Mouse (Mus musculus): ENCODE measurements around the gene Mtrex.

The Mtrex gene

DNA sequence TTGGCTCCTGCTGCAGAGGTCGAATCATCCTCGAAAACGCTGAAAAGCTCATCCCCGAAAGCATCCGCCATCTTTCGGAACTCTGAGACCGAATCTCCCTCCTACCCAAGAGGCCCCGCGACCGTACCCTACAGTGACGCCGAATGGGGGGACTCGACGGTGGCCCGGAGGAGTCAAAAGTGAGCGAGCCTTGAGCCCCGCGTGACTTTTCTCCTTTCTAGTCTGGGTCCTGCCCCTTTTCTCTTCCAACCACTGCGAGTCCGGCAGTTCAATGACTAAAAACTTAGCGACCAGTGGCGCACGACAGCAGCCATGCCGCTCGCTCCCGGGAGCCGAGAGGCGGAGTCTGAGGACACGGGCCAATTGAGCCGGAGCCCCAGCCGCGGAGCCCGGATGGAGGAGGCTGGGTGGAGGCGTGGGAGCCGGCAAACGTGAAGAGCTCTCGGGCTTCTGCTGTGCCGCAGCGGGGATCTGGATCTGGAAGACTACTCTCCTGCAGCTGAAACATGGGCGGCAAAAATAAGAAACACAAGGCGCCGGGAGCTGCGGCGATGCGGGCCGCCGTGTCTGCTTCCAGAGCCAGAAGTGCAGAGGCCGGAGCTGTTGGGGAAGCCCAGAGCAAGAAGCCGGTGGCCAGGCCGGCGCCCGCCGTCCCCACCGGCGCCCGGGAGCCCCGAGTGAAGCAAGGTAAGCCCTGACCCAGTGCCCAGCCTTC, at the start of gene Mtrex, which contains the start of gene Dhx29:
Gene Mtrex, minus strand, starts transcription at position 112 of the 715 bp plus-strand sequence.
Gene Dhx29, plus strand, starts transcription at position 168 of the 715 bp plus-strand sequence.
- in situ Hi-C loops (cut with MboI, MseI), result no loop called here

DNA sequence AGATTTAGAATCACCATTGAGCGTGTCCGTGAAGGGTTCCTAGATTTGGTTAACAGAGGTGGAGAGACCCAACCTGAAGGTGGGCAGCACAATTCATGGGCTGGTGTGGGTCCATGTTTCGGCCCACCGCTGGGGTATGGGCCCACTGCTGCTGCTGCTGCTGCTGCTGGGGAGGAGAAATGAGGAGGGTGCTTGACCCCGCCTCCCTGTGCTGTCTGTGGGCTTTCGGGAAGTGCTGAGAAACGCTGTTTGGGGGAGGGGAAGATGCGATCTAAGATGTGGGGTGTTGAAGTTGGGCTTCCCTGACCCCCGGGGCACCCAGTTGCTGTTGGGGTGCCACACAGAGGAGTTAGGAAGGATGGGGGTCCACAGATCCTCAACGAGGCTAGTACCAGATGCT, 49.5 kb upstream of the Mtrex start:
- in situ Hi-C loops (cut with MboI, MseI), result no loop called here

DNA sequence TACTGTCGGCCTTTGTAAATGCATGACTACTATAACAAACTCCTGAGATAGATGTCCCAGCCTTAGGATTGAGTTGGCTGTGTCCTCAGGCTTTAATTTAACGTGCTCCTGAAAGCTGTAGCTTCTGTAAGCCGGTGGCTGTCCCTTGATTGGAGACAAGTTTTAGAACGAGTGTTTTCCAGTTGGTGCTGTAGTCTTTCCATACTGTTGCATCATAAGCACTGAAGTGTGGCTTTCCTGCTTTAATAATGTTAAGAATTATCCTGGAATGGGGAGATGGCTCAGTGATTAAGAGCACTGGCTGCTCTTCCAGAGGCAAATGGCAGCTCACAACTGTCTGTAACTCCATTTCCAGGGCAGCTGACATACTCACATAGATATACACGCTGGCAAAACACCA, 40.1 kb upstream of the Mtrex start:
- in situ Hi-C loops (cut with MboI, MseI), result no loop called here

DNA sequence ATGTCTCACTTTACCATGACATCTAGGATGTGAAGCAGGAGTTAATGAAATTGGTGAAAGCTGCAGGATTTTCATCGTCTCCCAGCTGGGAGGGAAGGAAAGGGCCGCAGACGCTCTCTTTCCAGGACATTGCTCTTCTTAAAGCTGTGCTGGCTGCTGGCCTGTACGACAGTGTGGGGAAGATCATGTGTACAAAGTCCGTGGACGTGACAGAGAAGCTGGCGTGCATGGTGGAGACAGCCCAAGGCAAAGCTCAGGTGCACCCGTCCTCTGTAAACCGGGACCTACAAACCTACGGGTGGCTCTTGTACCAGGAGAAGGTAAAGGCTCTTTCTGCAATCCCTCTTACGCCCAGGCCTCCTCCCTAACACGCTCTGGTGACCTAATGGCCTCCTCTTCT, 37.2 kb upstream of the Mtrex start:
- in situ Hi-C loops (cut with MboI, MseI), result no loop called here

DNA sequence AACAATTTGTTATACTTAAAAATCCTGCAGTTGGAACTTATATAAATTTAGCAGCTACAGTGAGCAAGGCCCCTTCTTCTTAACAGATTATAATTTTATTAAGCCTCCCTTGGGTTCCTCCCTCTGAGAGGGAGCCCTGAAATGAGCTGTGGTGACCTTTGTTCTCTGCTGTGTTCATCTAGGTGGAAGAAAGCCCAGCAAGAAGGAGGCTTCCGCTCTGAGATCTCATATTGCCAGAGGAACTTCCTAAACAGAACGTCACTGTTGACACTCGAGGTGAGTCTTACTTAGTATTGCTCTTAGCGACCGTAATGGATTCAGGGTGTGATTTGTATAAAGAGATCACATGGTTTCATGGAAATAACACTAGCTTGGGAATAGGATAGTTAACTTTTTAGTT, 35.9 kb upstream of the Mtrex start:
- in situ Hi-C loops (cut with MboI, MseI), result no loop called here

DNA sequence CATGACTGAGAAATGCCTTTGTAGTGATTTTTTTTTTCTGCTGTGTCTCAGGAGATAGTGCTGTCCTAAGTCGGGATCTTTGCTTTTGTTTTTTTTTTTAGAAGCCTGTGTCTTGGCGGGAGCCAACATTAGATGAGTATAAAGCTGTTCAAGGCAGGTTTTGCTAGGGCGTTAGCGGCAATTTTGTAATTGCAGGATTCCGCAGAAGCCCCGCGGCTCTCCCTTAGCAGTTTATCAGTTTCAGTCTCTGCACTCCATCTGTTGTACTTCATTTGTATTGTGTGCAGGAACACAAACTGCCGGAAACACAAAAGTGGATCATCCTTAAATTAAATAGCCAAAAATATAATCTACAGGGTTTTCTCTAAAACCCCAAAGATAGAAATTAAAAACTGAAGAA, 26.9 kb upstream of the Mtrex start:
- in situ Hi-C loops (cut with MboI, MseI), result no loop called here

DNA sequence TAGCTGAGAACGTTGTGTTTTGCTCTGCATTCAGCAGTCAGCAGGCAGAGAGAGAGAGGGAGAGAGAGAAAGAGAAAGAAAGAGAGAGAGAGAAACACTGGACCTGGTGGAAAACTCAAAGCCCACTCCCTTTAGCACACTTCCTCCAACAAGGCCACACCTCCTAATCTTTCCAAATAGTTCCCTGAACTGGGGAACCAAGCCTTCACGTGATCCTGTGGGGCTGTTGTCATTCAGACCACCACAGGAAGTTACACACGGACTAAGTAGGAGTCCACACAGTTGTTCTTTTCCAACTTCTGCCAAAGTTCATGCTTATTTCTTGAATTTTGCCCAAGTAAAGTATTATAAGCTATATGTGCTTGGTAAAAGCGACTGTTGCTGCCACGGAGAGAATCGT, 18.7 kb upstream of the Mtrex start:
- in situ Hi-C loops (cut with MboI, MseI), result no loop called here

DNA sequence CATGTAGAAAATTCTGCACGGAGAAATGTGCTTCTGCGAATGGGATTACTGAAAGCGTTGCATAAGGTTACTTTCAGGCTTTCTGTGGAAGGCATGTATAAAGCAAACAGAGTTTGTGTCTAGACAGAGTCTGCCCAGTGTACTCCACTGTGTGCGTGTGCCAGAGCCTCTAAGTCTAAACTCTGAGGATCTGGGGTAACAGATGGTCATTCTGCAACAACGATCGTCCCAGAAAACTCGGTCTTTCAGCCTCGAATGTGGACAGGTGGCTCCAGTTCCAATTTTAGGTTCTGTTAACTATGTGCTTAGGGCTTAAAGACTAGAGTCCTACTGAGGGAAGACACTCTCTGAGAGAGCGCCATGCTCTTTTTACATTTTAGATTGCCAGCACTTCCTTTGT, 18.1 kb upstream of the Mtrex start:
- in situ Hi-C loops (cut with MboI, MseI), result no loop called here

DNA sequence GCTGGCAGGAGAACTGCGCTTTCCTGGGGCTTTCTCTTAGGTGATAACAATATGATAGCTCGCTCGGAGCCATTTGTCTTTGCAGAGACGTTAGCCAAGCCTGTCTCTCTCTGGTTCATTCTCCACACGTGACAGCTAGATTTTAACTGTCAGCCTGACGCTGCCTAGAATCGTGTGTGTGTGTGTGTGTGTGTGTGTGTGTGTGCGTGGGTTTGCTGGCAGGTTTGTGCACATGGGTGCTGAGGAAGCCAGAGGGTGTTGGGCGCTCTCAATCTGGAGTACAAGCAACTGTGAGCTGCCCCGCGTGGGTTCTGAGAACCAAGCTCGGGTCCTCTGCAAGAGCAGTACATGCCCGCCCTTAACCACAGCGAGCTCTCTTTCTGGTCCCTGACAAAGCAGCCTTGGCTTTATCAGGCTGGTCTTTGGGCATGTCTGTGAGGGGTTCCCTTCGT, 14.7 kb upstream of the Mtrex start:
- in situ Hi-C loops (cut with MboI, MseI), result no loop called here

DNA sequence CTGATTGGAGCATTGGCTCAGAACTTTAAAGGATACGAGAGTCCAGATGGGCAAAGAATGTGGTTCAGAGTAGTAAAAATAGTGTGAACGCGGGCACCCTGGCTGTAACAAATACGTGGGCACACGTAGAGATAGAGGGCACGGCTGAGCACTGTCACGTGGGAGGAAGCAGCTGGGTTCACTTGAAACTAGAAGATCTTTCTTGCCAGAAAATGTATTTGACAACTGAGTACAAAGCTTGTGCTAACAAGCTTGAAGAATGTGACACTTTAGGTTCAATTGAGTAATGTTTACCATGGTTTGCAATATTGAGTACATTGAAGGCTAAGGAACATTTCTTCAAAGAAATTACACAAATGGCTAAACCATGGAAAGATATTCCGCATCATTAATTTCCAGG, 10.9 kb upstream of the Mtrex start:
- in situ Hi-C loops (cut with MboI, MseI), result loop anchor here (10.0 kb wide), 1 partner anchor 97 kb away; the partner anchor contains the start of gene Cdc20b

DNA sequence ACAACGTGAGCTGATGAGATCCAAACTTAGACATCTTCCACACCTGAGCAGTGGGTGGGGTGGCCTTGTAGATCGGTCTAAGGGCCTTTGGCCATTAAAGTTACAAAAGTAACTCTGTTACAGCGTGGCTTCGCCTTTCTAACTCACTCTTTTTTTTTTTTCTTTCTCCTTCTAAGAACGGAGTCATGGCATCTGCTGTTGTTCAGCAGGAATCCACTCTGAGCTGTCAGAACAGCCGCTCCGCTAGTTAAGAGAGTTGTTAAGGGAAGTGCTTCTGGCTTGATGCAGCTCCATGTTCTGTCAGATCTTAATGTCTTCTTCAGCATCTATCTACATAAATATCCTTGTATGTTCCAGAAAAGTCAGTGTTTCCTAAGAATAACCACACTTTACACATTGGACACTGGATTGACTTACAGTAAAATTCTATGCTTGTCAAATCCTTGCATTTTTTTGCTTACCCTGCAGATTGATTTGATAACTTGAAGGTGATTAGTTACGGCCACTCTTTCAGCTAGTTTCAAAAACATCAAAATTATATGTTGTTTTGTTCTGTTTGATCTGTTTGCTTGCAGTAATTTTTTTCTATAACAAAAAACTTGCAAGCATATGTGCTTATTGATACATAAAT, 955 bp upstream of the Mtrex start:
- in situ Hi-C loops (cut with MboI, MseI), result no loop called here

DNA sequence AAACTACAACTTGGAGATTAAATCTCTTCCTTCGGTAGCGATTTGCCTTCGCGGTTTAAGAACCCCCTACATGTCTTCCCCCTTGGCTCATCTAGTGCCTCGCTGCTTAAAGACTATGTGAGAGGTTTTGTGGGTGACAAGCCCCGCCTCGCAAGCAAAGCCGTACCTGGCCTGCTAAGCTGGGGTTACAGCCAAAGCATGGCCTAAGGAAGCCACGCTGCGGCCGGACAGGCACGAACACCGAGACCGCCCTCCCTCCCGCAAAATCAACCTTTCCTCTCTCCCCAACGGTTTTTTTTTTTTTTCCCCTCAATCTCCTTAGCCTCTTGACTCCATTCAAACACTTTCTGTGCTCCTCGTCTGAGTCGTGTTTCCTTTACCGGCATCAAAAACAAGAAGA, 402 bp downstream of the Mtrex start:
- in situ Hi-C loops (cut with MboI, MseI), result no loop called here

DNA sequence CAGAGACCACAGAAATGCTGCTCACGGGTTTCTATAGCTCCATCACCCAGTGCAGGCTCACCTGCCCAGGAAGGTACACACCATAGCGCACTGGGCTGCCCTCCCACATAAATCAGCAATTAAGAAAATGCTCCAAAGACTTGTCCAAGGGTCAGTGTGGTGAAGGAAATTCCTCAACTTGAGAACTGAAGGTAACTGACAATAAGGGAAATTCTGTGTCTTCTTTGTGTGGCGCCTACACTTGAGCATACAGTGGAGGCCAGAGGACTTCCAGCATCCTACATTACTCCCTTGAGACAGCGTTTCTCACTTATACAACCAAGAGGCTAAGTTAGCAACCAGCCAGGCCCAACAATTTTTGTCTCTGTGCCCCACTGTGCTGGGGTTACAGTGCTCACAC, 1.2 kb downstream of the Mtrex start:
- in situ Hi-C loops (cut with MboI, MseI), result no loop called here

DNA sequence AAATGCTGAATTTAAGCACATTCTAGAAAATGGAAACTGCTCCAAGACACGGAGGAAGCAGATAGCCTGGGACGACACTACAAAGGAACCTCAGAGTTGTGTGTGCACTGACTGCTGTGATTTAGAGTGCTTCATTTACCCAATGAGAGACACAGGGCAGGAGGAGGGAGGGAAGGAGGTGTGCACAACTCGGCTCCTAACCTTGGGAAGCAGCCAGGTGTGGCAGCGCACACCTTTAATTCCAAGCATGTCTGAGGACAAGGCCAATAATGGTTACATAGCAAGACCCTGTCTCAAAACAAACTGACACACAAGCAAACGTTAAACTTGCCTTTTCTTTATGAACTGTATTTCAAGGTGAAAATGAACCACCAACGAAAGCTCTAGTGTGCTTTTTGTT, 1.9 kb downstream of the Mtrex start:
- in situ Hi-C loops (cut with MboI, MseI), result no loop called here

DNA sequence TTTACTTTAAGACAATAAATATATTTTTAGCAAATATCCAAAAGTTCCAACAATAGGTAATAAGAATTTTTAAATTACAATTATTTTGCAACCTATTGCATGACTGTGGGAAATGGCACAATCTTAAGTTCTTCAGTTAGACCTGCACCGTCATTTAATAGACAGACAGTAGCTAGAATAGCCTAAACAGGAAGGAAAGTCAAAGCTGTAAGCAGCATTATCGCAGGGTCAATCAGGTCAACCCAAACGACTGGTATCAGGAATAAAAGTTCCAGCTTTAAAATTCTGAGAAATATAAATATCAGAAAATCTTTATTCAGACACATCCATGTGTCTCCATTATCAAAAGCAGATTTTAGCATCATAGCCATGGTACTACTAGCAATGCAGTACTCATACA, 6.3 kb downstream of the Mtrex start:
- in situ Hi-C loops (cut with MboI, MseI), result no loop called here

DNA sequence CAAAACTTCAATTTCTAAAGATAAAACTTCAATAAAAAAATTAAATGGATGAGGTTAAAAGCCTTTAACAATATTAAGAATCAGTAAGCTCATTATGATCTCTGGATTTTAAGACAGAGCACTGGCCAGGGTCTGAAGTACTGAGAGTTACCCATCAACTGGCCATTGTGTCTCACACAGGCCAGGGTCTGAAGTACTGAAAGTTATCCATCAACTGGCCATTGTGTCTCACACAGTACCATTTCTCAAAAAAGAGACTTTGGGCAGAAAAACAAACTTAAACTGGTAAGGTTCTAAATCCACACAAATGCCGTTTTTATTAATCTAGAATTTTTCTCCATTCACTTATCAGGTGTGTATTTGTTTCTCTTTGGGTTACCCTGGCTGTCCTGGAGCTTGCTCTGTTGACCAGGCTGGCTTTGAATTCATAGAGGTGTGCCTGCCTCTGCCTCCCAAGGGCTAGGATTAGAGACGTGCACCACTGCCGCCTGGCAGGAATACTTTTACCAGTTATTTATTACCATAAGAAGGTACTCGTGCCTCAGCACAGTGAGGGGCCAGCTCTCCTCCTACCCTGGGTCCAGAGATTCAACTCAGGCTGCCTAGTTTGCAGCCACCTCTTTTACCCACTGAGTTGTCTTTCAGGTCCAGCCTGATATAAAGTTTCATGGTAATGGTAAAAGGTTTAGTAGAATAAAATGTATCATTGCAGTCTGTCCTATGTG, 7.9 kb downstream of the Mtrex start:
- in situ Hi-C loops (cut with MboI, MseI), result loop anchor here (5.0 kb wide), 1 partner anchor 37 kb away; no protein-coding TSS in a partner anchor

DNA sequence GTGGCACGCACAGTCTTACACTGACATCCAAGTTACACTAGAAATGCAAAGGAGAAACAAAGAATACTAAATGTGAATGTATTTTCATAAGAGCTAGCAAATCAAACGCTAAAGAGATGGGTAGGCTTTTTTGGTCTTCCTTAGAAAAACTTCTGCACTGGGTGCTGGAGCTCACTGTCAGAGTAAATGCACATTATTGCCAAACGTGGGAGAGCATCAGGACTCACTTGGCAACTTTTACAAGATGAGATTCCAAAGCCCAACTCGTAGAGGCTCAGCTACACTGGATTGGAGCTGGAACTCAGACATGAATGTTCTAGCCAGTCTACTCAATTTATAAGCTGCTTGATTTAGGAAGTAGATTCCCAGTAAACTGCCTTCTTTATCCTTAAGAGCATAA, 16.8 kb downstream of the Mtrex start:
- in situ Hi-C loops (cut with MboI, MseI), result no loop called here

DNA sequence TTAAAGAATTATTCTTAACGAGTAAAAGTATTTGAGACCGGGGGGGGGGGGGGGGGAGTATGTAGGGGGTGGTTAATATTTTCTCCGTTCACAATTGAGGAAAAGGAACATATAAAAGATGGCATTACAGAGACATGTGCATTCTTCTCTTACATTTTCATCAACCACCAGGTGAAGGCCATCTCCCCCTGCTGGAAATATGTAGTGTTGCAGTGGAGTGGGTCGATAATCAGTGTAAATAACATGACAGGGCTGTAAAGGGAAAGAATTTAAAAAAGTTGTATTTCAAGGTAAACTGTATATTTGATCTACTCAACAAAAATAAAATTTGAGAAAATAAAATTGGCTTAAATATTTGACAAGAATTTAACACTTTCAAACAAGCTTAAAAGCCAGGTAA, 17.5 kb downstream of the Mtrex start:
- in situ Hi-C loops (cut with MboI, MseI), result no loop called here

DNA sequence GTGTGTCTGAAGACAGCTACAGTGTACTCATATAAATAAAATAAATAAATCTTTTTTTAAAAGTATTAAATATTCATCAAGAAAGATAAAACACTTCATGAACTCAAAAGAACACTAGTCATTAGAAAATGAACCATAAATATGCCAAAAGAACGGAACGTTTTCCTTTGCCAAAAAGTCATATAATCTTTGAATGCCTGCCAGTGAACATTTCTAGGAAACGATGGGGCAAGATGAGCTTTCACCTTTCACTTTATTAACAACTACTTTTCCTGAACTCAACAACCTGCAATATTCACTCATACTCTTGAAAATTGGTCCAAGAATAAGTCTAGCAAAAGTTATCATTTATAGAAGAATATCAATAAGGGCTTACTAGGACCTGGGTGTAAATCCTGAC, 25.0 kb downstream of the Mtrex start:
- in situ Hi-C loops (cut with MboI, MseI), result no loop called here

DNA sequence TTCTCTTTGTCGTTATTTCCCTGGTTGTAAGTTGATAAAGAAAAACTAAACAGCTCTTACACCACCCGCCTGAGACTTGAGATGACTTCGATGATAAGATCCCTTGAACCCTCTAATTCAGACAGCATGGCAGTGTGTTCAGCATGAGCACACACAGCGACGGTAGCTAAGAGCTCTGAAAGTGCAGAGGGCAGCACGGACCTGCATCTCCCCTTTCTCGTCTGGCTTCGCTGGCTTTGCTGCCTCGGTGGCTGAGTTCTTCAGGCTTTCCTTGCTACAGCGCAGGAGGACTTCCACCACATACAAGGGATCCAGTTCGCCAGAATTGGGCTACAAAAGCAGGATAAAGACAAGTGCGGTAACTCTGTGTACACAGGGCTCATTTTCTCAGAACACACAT, 40.0 kb downstream of the Mtrex start:
- in situ Hi-C loops (cut with MboI, MseI), result loop anchor here (10.0 kb wide), 1 partner anchor 402 kb away; no protein-coding TSS in a partner anchor

DNA sequence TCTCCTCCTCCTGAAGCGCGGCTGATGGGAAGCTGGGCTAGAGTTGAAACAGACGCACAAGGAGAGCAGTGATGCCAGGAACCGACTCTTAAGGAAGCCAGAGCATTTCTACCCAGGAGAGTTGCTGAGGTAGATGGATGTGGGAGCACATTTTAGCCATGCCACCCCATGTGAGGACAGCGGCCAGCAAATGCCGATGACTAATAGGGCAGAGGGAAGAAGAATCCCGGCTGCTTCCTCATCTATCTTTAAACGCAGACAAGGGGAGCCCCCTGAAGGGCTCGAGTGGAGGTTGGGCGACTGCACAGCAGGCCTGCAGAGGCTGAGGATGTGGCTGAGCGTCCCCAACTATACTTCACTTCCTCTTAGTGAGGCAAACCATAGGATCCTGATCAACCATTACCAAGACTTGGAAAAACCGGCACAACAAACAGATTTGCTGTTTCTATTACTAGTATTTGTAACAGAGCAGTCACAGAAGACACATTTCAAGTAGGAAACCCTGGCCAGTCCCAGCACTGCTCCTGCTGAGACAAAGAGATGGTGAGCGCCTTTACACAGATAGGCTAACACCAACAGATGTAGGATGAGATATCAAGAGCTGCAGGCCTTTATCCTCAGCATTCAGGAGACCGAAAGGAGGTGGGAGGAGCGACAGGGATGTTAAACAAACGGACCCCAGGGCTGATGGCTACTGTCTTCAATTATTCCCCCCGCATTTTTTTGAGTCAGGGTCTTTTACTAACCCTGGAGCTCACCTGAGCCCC, 55.5 kb downstream of the Mtrex start:
- in situ Hi-C loops (cut with MboI, MseI), result no loop called here
